Mouse (Mus musculus) forebrain, embryonic 13.5 days (tissue): Measurements from ENCODE around the gene Lmo4. TPM values are rescaled to one million over a fixed set of nuclear protein-coding genes. Genes with fewer than 3 reads are reported as not detected.

Experiments used
- ATAC-seq: fragments of 200-750 bp; cut with Nextera tagmentation; 2 replicates; pipeline ENCODE4 v1.8.0; 2017
- H3K27ac ChIP-seq: fragments of 300-500 bp; sonication (generic); 2 replicates; pipeline ENCODE4 v1.5.1; 2015; ENCODE audit warnings: inconsistent platforms, mild to moderate bottlenecking, moderate library complexity
- H3K27me3 ChIP-seq: fragments of 300-500 bp; sonication (generic); 2 replicates; pipeline ENCODE4 v1.6.1; 2015; ENCODE audit warnings: mild to moderate bottlenecking, inconsistent platforms
- H3K36me3 ChIP-seq: fragments of 300-500 bp; sonication (generic); 2 replicates; pipeline ENCODE4 v1.6.1; 2015; ENCODE audit warnings: mild to moderate bottlenecking, inconsistent platforms; ENCODE audit not compliant: poor library complexity, severe bottlenecking
- H3K4me1 ChIP-seq: fragments of 300-500 bp; sonication (generic); 2 replicates; pipeline ENCODE4 v1.6.1; 2015; ENCODE audit warnings: inconsistent platforms
- H3K4me2 ChIP-seq: fragments of 300-500 bp; sonication (generic); 2 replicates; pipeline ENCODE4 v1.6.1; 2015; ENCODE audit warnings: inconsistent platforms, mild to moderate bottlenecking, moderate library complexity
- H3K4me3 ChIP-seq: fragments of 300-500 bp; sonication (generic); 2 replicates; pipeline ENCODE4 v1.5.1; 2015; ENCODE audit warnings: mild to moderate bottlenecking, inconsistent platforms
- H3K9ac ChIP-seq: fragments of 300-500 bp; sonication (generic); 2 replicates; pipeline ENCODE4 v1.6.1; 2015; ENCODE audit warnings: mild to moderate bottlenecking, inconsistent platforms
- H3K9me3 ChIP-seq: fragments of 300-500 bp; sonication (generic); replicated peaks from 2 replicates; pipeline ENCODE4 v1.6.1; 2016; ENCODE audit warnings: inconsistent platforms
- WGBS: fragments of 180-500 bp; shearing (Covaris S2); methylation state at CpG from one replicate; pipeline ENCODE4 v1.1.7; 2015; 5-methylcytosine and 5-hydroxymethylcytosine counted together
- polyA plus RNA-seq: library from polyadenylated mRNA; unstranded; fragments of >200 nt; fragmentation: Nextera tagmentation; extraction: Ambion mirVana; gene quantifications from 2 replicates; pipeline ENCODE4 v1.2.1, GENCODE M21; 2015

Lmo4 gene
- polyA plus RNA-seq, 1 experiment from 2014 or later: 66.6 TPM

DNA sequence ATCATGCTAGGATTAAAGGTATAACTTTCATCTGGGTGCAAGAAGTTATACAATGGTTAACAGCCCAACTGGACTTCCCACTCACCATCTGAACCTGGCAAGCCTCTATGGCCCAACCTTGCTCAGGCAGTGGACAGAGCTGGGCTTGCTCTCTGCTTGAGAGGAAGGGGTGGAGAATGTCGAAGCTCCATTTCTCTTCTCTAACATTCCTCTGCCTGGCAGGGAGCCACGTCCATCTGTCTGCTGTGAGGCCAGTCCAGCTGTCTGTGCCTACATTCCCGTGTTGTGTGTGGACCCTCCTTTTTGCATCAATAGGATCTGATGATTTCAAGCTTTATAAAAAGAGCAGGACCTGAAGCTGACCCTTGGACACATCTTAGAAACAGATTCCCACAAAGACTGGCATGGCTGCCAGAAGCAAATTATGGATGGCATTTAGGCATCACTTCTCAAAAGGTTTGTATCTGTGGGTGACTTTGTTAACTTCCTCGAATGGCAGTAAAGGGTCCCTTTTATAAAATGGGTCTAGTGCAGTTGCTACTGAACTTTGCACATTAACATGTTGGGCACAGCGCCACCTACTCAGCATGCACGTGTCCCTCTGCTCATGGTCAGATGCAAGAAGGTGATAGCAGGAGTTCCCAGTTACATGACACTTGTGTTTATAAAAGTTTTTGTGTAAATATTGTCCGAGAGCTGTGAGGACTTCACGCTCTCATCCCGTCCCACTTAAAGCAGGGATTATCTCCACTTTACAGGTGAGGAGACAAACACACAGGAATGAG lies 20.6 kb upstream of the Lmo4 start:
- peaks cover 45% of the 10 kb centered on the region for H3K27me3 ChIP-seq
- WGBS: 70% methylated on average over 9 of the region's 9 CpGs

DNA sequence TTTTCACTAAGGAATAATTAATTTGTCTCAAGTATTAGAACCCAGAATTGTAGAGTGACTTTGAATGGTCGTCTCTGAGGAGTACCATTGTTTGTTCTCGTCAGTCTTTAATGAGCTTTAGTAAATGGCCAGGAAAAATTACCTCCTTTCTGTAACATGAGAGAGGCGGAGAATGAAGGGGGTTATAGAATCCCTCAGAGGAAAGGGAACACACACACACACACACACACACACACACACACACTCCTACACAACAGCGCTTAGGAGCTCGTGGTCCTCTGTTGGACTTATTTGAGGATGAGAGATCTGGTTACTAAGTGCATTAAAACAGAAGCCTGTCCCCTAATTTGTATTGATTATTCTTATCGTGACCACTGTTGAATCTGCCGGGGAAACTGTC lies 19.6 kb upstream of the Lmo4 start:
- peaks cover 24% of the 10 kb centered on the region for H3K4me1 ChIP-seq
- H3K4me2 ChIP-seq: peak overlapping the region; percentile 49
- peak; percentile 17; the same call in 1 of the 2 replicates for ATAC-seq
- peaks cover 44% of the 10 kb centered on the region for H3K27me3 ChIP-seq
- no peak overlapping the region for H3K9ac ChIP-seq
- no peak overlapping the region for H3K4me3 ChIP-seq
- no peaks in the 10 kb centered on the region for H3K36me3 ChIP-seq
- H3K9me3 ChIP-seq: no peaks in the 10 kb centered on the region
- WGBS: 26% methylated on average over 7 of the region's 7 CpGs
- no peak overlapping the region for H3K27ac ChIP-seq

More for the DNA sequence above, 20.6 kb upstream of the Lmo4 start:
- H3K36me3 ChIP-seq: no peaks in the 10 kb centered on the region
- H3K27ac ChIP-seq: no peak overlapping the region
- no peaks in the 10 kb centered on the region for H3K9me3 ChIP-seq
- H3K4me1 ChIP-seq: peaks cover 24% of the 10 kb centered on the region
- no peak for ATAC-seq
- no peak overlapping the region for H3K4me2 ChIP-seq
- no peak overlapping the region for H3K9ac ChIP-seq
- H3K4me3 ChIP-seq: no peak overlapping the region

- peak overlapping the region; percentile 49 for H3K4me2 ChIP-seq
- no peak overlapping the region for H3K9ac ChIP-seq
- WGBS: 16% methylated on average over 20 of the region's 20 CpGs
- no peaks in the 10 kb centered on the region for H3K9me3 ChIP-seq
- no peak overlapping the region for H3K27ac ChIP-seq
- H3K27me3 ChIP-seq: peaks cover 46% of the 10 kb centered on the region
- no peak overlapping the region for H3K4me3 ChIP-seq
- ATAC-seq: peak; percentile 71
- H3K36me3 ChIP-seq: no peaks in the 10 kb centered on the region
- peaks cover 24% of the 10 kb centered on the region for H3K4me1 ChIP-seq
These were observed 18.5 kb upstream of the Lmo4 start for GRCm38 (mm10) chr3:144223377-144224105.

DNA sequence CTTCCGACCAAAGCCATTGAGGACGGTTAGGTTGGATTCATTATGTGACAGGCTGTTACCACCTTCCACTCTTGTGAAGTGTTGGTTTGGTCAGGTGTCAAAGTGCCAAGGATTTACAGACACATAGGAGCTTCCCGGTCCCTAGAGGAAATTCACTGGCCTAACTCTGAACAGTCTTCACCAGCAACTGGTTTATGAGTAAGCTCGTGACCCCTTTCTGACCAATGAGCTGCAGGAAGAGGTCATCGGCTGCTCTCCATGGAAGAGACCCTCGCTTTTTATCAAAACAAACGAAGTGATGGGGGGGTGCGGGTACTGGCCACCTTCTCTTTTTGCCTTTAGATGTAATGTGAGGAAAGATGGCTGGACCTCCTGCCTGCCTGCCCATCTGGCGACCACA lies 17.4 kb upstream of the Lmo4 start:
- no peaks in the 10 kb centered on the region for H3K36me3 ChIP-seq
- H3K4me2 ChIP-seq: no peak overlapping the region
- no peak overlapping the region for H3K9ac ChIP-seq
- ATAC-seq: no peak
- no peaks in the 10 kb centered on the region for H3K9me3 ChIP-seq
- H3K27ac ChIP-seq: no peak overlapping the region
- peaks cover 24% of the 10 kb centered on the region for H3K4me1 ChIP-seq
- no peak overlapping the region for H3K4me3 ChIP-seq
- WGBS: 88% methylated on average over 9 of the region's 9 CpGs
- peaks cover 46% of the 10 kb centered on the region for H3K27me3 ChIP-seq

GRCm38 (mm10) chr3:144207498-144207897 lies 2.5 kb upstream of the Lmo4 start:
- no peaks in the 10 kb centered on the region for H3K36me3 ChIP-seq
- no peaks in the 10 kb centered on the region for H3K9me3 ChIP-seq
- no peak for ATAC-seq
- H3K4me3 ChIP-seq: no peak overlapping the region
- H3K4me2 ChIP-seq: no peak overlapping the region
- H3K27me3 ChIP-seq: peaks cover 10% of the 10 kb centered on the region; the same call in 1 of the 2 replicates
- H3K9ac ChIP-seq: no peak overlapping the region
- 37% methylated on average over 5 of the region's 5 CpGs for WGBS
- H3K27ac ChIP-seq: no peak overlapping the region
- H3K4me1 ChIP-seq: peaks cover 12% of the 10 kb centered on the region

GRCm38 (mm10) chr3:144206942-144207341 lies 1.9 kb upstream of the Lmo4 start:
- no peak for ATAC-seq

DNA sequence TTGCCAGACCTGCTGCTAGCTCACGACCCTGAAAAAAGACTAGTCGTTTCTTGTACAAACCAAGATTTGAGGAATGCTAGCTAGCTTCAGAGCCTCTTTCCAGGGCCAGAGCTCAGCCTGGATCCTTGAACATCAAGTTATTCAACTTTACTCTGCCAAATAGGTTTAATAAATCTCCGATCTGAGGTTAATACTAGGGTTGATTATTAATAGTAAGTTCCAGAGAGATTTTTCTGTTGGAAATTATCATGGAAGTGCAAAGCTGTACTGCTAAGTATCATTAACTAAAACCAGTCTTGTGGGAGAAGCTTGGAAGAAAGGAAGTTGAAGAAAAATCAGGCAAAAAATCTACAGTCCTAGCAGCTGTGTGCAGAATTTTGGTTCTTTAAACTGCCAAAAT lies 1.2 kb upstream of the Lmo4 start:
- H3K27me3 ChIP-seq: peaks cover 10% of the 10 kb centered on the region; the same call in 1 of the 2 replicates
- no peak for ATAC-seq
- peak overlapping the region; percentile 93 for H3K9ac ChIP-seq
- H3K4me2 ChIP-seq: peak overlapping the region; percentile 71
- no peak overlapping the region; the same call in 1 of the 2 replicates for H3K27ac ChIP-seq
- WGBS: 23% methylated on average over 3 of the region's 3 CpGs
- H3K4me3 ChIP-seq: peak overlapping the region; percentile 82
- no peaks in the 10 kb centered on the region for H3K36me3 ChIP-seq
- H3K9me3 ChIP-seq: no peaks in the 10 kb centered on the region
- peaks cover 20% of the 10 kb centered on the region for H3K4me1 ChIP-seq

More at GRCm38 (mm10) chr3:144206942-144207341, 1.9 kb upstream of the Lmo4 start:
- Histone ChIP-seq H3K9ac (no peak overlapping the region), H3K4me1 (peaks cover 14% of the 10 kb centered on the region), H3K27ac (no peak overlapping the region), H3K36me3 (no peaks in the 10 kb centered on the region), H3K27me3 (peaks cover 10% of the 10 kb centered on the region; the same call in 1 of the 2 replicates), H3K4me3 (no peak overlapping the region), H3K4me2 (no peak overlapping the region), H3K9me3 (no peaks in the 10 kb centered on the region)
- 98% methylated on average over 1 of the region's 1 CpGs for WGBS

DNA sequence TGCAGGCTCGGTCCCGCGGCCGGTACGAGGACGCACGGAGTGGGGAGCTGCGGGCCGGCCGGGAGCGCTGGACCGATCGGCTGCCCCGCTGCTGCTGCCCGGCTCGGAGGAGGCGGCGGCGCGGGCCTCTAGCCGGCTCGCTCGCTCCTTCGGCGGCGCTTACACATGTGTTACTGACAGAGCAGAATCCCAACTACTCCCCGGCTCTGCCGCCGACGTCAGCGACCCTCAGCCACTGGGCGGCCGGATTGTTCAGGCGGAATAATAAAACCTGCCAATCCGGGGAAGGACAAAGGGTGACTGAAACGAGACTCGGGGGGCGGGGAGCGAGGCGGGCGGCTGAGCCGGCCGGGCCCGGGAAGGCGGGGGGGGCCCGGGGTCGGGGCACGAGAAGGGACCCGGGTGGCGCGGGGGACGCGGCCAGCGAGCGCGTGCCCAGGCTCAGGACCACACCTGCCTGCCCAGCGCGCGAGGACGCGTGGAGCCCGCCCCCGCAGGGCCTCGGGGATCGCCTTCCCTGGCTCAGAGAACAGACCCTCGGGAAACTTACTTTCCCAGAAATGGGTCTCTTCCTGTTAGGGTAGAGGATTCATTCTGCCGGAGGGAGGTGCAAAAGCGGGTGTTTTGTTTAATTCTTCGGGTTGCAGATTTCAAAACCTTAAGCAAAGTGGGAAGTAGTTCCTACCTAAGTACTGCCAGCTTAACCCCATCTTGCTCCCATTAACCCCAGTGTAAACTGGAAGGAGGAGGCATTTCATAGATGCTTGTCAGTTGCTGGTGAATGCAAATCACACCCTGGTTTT lies 532 bp upstream of the Lmo4 start:
- H3K4me1 ChIP-seq: peaks cover 27% of the 10 kb centered on the region

GRCm38 (mm10) chr3:144203988-144204412 lies 1.0 kb downstream of the Lmo4 start:
- Histone ChIP-seq H3K9ac (peak overlapping the region; percentile 93), H3K27ac (peak overlapping the region; percentile 97), H3K4me1 (peaks cover 42% of the 10 kb centered on the region), H3K4me3 (peak overlapping the region; percentile 82), H3K27me3 (peaks cover 7% of the 10 kb centered on the region; the same call in 1 of the 2 replicates), H3K4me2 (peak overlapping the region; percentile 71), H3K9me3 (no peaks in the 10 kb centered on the region), H3K36me3 (no peaks in the 10 kb centered on the region)
- ATAC-seq: no peak
- WGBS: 2% methylated on average over 5 of the region's 5 CpGs

More for the DNA sequence above, 532 bp upstream of the Lmo4 start:
- no peaks in the 10 kb centered on the region for H3K9me3 ChIP-seq
- peak overlapping the region; percentile 97 for H3K27ac ChIP-seq
- under 1% methylated on average over 60 of the region's 69 CpGs for WGBS
- peak overlapping the region; percentile 82 for H3K4me3 ChIP-seq
- peak; percentile 94 for ATAC-seq
- peak overlapping the region; percentile 93 for H3K9ac ChIP-seq
- peaks cover 7% of the 10 kb centered on the region; the same call in 1 of the 2 replicates for H3K27me3 ChIP-seq
- H3K36me3 ChIP-seq: no peaks in the 10 kb centered on the region
- peak overlapping the region; percentile 71 for H3K4me2 ChIP-seq

- Histone ChIP-seq H3K9ac (peak overlapping the region; percentile 93), H3K27ac (peak overlapping the region; percentile 97), H3K4me3 (peak overlapping the region; percentile 82), H3K4me1 (peaks cover 47% of the 10 kb centered on the region), H3K36me3 (no peaks in the 10 kb centered on the region), H3K4me2 (peak overlapping the region; percentile 71), H3K9me3 (no peaks in the 10 kb centered on the region), H3K27me3 (peaks cover 4% of the 10 kb centered on the region; the same call in 1 of the 2 replicates)
- WGBS: under 1% methylated on average over 15 of the region's 15 CpGs
- no peak for ATAC-seq
These were observed 1.6 kb downstream of the Lmo4 start for GRCm38 (mm10) chr3:144203259-144203987.
